Mouse (Mus musculus) ES-E14 (cell line): ENCODE measurements around the gene Rtf1. TPM values are rescaled to one million over a fixed set of nuclear protein-coding genes. Genes with fewer than 3 reads are reported as not detected.
A peak's percentile ranks its signal among the peaks of the same experiment; 100 is the strongest.

Source experiments
- DNase-seq: peaks from one replicate; pipeline ENCODE4 v3.0.0-alpha.2; 2013; ENCODE audit warnings: low read depth, low spot score
- H3K27ac ChIP-seq: 2 replicates; pipeline ENCODE4 v1.5.1; 2012; ENCODE audit warnings: low read depth, mild to moderate bottlenecking, low read length, moderate library complexity, mixed read lengths; ENCODE audit not compliant: poor library complexity, insufficient read depth, severe bottlenecking
- H3K36me3 ChIP-seq: 2 replicates; pipeline ENCODE4 v1.6.1; 2012; ENCODE audit warnings: mild to moderate bottlenecking, low read length, moderate library complexity, mixed read lengths; ENCODE audit not compliant: control insufficient read depth, poor library complexity, insufficient read depth, severe bottlenecking
- H3K4me1 ChIP-seq, 2 experiments: fragments of 150-350 bp in 1 of 2; sonication (generic) in 1 of 2; 2 replicates each; pipeline ENCODE4 v1.6.1; 2012; ENCODE audit warnings: low read length in 2 of 2, mild to moderate bottlenecking in 1 of 2, mixed read lengths in 1 of 2; ENCODE audit not compliant: control insufficient read depth in 2 of 2, insufficient read depth in 2 of 2, poor library complexity in 1 of 2
- H3K4me3 ChIP-seq, 2 experiments: fragments of 150-350 bp in 1 of 2; sonication (generic) in 1 of 2; 2 replicates each; pipeline ENCODE4 v1.5.1; 2012; ENCODE audit warnings: low read length in 2 of 2, low read depth in 1 of 2, mild to moderate bottlenecking in 1 of 2, mixed read lengths in 1 of 2; ENCODE audit not compliant: insufficient read depth in 1 of 2, poor library complexity in 1 of 2, severe bottlenecking in 1 of 2
- H3K9ac ChIP-seq: 2 replicates; pipeline ENCODE4 v1.6.1; 2012; ENCODE audit warnings: low read depth, mild to moderate bottlenecking, low read length, mixed read lengths; ENCODE audit not compliant: poor library complexity, insufficient read depth, severe bottlenecking
- H3K9me3 ChIP-seq: fragments of 150-350 bp; sonication (generic); 2 replicates; pipeline ENCODE4 v1.6.1; 2012; ENCODE audit warnings: low read depth, mild to moderate bottlenecking, low read length; ENCODE audit not compliant: control insufficient read depth, insufficient read depth
- CHD2 ChIP-seq: IDR thresholded peaks from 2 replicates; pipeline ENCODE4 v1.6.1; 2014; ENCODE audit warnings: mild to moderate bottlenecking, low read depth, low read length, inconsistent platforms
- HCFC1 ChIP-seq: IDR thresholded peaks from 2 replicates; pipeline ENCODE4 v1.6.1; 2012; ENCODE audit warnings: low read length, inconsistent platforms, borderline replicate concordance; ENCODE audit not compliant: insufficient read depth
- MAFK ChIP-seq: IDR thresholded peaks from 2 replicates; pipeline ENCODE4 v1.6.1; 2014; ENCODE audit warnings: mild to moderate bottlenecking, low read depth, low read length, inconsistent platforms; ENCODE audit not compliant: insufficient read depth
- ZC3H11A ChIP-seq: IDR thresholded peaks from 2 replicates; pipeline ENCODE4 v1.6.1; 2012; ENCODE audit warnings: low read depth, mild to moderate bottlenecking, inconsistent platforms, low read length, borderline replicate concordance
- ZNF384 ChIP-seq: IDR thresholded peaks from 2 replicates; pipeline ENCODE4 v1.6.1; 2012; ENCODE audit warnings: low read depth, low read length, inconsistent platforms
- in situ Hi-C, 2 experiments: fragments of 600-800 bp; cut with MboI; formaldehyde crosslinking; loops; one replicate each; pipeline ENCODE4 v1.15.1; 2025; ENCODE audit warnings: low sequenced_read_pairs in 2 of 2, inconsistent platforms in 1 of 2; ENCODE audit not compliant: unreplicated experiment in 2 of 2
- total RNA-seq: library from RNA; depleted of rRNA; stranded (reverse); fragments of 300-350 nt; gene quantifications from 2 replicates; pipeline ENCODE4 v1.2.3, GENCODE M21; 2012

The Rtf1 gene
- total RNA-seq, 1 experiment: 12.1 TPM

DNA sequence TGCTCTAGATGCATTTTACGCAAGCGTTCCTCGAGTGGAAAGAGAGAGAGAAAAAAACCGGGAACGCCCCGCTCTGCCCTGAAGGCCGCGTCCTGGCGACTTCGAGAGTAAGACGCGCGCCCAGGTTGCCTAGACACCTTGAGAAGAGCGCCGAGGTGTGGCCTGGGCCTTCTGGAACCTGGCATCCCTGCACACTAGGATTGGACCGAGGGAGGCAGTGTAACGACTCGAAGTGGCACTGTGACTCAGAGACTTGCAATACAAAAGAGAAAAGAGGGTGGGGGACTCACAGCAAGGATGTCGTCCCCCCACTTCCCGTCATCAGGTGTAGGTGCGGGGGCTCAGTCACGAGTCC, 68.9 kb downstream of the Rtf1 start:
- H3K9me3 ChIP-seq: no peaks in the 10 kb centered on the region
- no peaks in the 10 kb centered on the region for H3K36me3 ChIP-seq
- H3K9ac ChIP-seq: no peak overlapping the region
- no peak for DNase-seq
- peaks cover 5 to 14% of the 10 kb centered on the region in 2 experiments; a peak in 3 of 4 replicates for H3K4me1 ChIP-seq
- in situ Hi-C loops: no loop called here
- TF ChIP-seq ZC3H11A: no peak
- no peak for TF ChIP-seq HCFC1
- no peak for TF ChIP-seq ZNF384
- no peak for TF ChIP-seq MAFK
- no peak for TF ChIP-seq CHD2
- peak overlapping the region; percentile 45 to 50; a peak in 3 of 4 replicates for H3K4me3 ChIP-seq
- no peak overlapping the region for H3K27ac ChIP-seq

DNA sequence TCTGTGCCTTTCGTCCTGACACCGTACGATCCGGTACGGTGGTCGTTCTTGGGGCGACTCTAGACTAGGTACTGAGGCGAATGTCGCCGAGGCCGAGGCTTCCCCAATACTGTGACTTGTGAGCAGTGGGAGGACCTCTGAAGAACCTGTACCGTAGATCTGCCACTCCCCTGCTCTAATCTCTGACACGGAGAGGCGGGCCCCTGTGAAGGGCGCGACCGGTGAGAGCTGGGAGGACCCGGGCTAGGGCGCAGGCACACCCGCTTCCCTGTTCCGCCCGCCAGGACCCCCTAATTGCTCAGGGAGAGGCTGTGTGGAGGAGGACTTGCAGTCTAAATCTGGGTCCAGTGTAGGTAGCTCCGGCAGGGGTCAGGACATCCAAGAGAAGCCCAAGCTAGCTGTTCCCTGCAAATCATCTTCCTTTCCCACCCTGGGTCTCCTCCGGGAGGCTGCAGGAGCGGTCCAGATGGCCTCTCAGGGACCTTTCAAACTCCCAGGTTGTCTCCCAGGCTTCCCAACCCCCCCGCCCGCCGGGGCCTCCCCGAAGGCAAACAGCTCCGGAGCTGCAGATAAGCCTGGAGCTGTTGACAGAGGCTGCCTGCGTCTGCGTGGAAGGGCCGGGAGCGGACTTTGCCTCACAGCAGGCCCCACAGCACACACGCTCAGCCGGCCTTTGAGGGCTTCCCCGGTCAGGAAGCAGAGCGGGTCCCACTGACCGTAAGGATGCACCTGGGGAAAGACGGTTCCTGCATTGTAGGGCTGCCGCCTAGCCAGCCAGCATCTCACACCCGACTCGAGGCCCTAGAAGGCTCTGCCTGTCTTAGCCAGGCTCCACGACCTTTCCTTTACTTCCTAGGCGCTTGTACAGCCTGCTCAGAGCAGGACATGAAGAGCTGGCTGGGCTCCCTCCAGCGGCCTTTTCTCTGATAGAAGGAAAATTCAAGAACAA, 69.6 kb downstream of the Rtf1 start:
- H3K27ac ChIP-seq: no peak overlapping the region
- no peak for DNase-seq
- peak overlapping the region; percentile 21; the same call in 1 of the 2 replicates for H3K9ac ChIP-seq
- in situ Hi-C loops: no loop called here
- TF ChIP-seq ZC3H11A: no peak
- TF ChIP-seq HCFC1: no peak
- TF ChIP-seq CHD2: no peak
- TF ChIP-seq ZNF384: no peak
- no peak for TF ChIP-seq MAFK
- no peaks in the 10 kb centered on the region for H3K36me3 ChIP-seq
- peak overlapping the region; percentile 45 to 50 for H3K4me3 ChIP-seq
- H3K9me3 ChIP-seq: no peaks in the 10 kb centered on the region
- peaks cover 5 to 14% of the 10 kb centered on the region in 2 experiments; a peak in 3 of 4 replicates for H3K4me1 ChIP-seq

DNA sequence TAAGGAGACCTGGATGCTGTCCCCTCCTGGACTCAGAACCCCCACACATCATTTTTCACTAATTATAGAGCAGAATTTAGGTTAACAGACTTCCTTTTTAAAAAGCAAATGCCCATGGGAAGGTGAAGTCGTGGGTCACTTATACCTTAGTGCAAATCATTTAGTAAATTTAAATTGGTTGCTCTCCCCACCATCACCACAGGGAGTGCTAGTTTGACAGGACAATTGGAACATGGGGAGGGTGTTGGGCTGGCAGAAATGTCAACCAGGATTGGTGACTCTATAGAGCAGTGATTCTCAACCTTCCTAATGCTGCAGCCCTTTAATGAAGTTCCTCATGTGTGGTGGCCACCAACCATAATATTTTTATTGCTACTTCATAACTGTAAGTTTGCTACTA, 70.4 kb downstream of the Rtf1 start:
- Histone ChIP-seq H3K9me3 (no peaks in the 10 kb centered on the region), H3K4me3 (no peak overlapping the region), H3K9ac (no peak overlapping the region), H3K4me1 (peaks cover 5 to 14% of the 10 kb centered on the region in 2 experiments; a peak in 3 of 4 replicates), H3K27ac (no peak overlapping the region), H3K36me3 (no peaks in the 10 kb centered on the region)
- no peak for DNase-seq
- TF ChIP-seq ZC3H11A (no peak), CHD2 (no peak)
- in situ Hi-C loops: no loop called here

- H3K9me3 ChIP-seq: no peaks in the 10 kb centered on the region
- H3K4me1 ChIP-seq: peaks cover 3 to 12% of the 10 kb centered on the region in 2 experiments; a peak in 3 of 4 replicates
- no peak overlapping the region for H3K27ac ChIP-seq
- no peak for DNase-seq
- H3K4me3 ChIP-seq: no peak overlapping the region
- in situ Hi-C loops: no loop called here
- TF ChIP-seq CHD2 (no peak), MAFK (no peak), ZNF384 (no peak), HCFC1 (no peak), ZC3H11A (no peak)
- H3K36me3 ChIP-seq: peaks cover 5% of the 10 kb centered on the region; the same call in 1 of the 2 replicates
- no peak overlapping the region for H3K9ac ChIP-seq
Measured at GRCm38 (mm10) chr2:119747554-119747953, 72.7 kb downstream of the Rtf1 start.

DNA sequence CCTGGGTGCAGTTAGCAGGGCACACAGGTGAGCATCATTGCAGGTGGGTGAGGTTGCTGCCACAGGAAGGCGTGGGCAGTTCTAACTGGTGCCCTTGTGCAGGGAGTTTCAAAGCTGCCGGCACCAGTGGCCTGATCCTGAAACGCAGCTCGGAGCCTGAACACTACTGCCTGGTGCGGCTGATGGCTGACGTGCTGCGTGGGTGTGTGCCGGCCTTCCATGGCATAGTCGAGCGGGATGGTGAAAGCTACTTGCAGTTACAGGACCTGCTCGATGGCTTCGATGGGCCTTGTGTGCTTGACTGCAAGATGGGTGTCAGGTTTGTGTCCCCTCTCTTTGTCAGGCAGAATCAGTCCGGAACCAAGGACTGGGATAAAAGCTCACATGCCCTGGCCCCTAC, 74.4 kb downstream of the Rtf1 start:
- Histone ChIP-seq H3K4me3 (no peak overlapping the region), H3K4me1 (peaks cover under 1 to 3% of the 10 kb centered on the region in 2 experiments; a peak in 3 of 4 replicates), H3K36me3 (peaks cover 5% of the 10 kb centered on the region; the same call in 1 of the 2 replicates), H3K27ac (no peak overlapping the region), H3K9ac (no peak overlapping the region), H3K9me3 (no peaks in the 10 kb centered on the region)
- no peak for DNase-seq
- in situ Hi-C loops: no loop called here
- TF ChIP-seq ZC3H11A: no peak
